Mouse (Mus musculus) 3134 (cell line): ENCODE data around the gene Agbl3.

Experiments used
- DNase-seq: peaks from one replicate; pipeline ENCODE4 v3.0.0-alpha.2; 2011; ENCODE audit warnings: low spot score; ENCODE audit not compliant: insufficient read length; ENCODE audit errors: extremely low read depth

Agbl3 gene

GRCm38 (mm10) chr6:34871929-34872328, 91.7 kb downstream of the Agbl3 start:
- DNase-seq = no peak

- DNase-seq = no peak
These were observed 92.6 kb downstream of the Agbl3 start for GRCm38 (mm10) chr6:34872871-34873270.

GRCm38 (mm10) chr6:34874101-34874921, 94.1 kb downstream of the Agbl3 start:
- no peak for DNase-seq

- DNase-seq = no peak
These were observed 95.1 kb downstream of the Agbl3 start for GRCm38 (mm10) chr6:34875268-34875761.

GRCm38 (mm10) chr6:34875966-34876834, 96.0 kb downstream of the Agbl3 start:
- DNase-seq = no peak

GRCm38 (mm10) chr6:34876835-34877156, 96.6 kb downstream of the Agbl3 start:
- DNase-seq = no peak

- peak; percentile 95 for DNase-seq
These were observed 97.5 kb downstream of the Agbl3 start, which contains the start of gene Cyren for GRCm38 (mm10) chr6:34877509-34878321. TSS of gene Cyren (minus strand) at chr6:34878060.

GRCm38 (mm10) chr6:34879101-34879740, 99.0 kb downstream of the Agbl3 start:
- no peak for DNase-seq

- DNase-seq = no peak
These were observed 99.8 kb downstream of the Agbl3 start for GRCm38 (mm10) chr6:34879911-34880475.

GRCm38 (mm10) chr6:34884724-34885123, 104.5 kb downstream of the Agbl3 start:
- DNase-seq = no peak

- DNase-seq = no peak
These were observed 107.1 kb downstream of the Agbl3 start for GRCm38 (mm10) chr6:34887131-34887850.

- no peak for DNase-seq
These were observed 109.0 kb downstream of the Agbl3 start for GRCm38 (mm10) chr6:34889185-34889584.

GRCm38 (mm10) chr6:34895569-34895968, 115.3 kb downstream of the Agbl3 start:
- no peak for DNase-seq

- DNase-seq = no peak
These were observed 116.0 kb downstream of the Agbl3 start for GRCm38 (mm10) chr6:34896168-34896780.

- DNase-seq = no peak
These were observed 118.9 kb downstream of the Agbl3 start for GRCm38 (mm10) chr6:34899127-34899526.

- DNase-seq = no peak
These were observed 120.8 kb downstream of the Agbl3 start for GRCm38 (mm10) chr6:34900990-34901389.

- DNase-seq = no peak
These were observed 121.7 kb downstream of the Agbl3 start for GRCm38 (mm10) chr6:34901911-34902444.

GRCm38 (mm10) chr6:34902578-34902977, 122.3 kb downstream of the Agbl3 start:
- DNase-seq = no peak

- no peak for DNase-seq
These were observed 123.2 kb downstream of the Agbl3 start for GRCm38 (mm10) chr6:34903441-34903840.
